20 mouse cellular contexts compared by ENCODE assay signal in genomic region chr7:25449913-25450890, GRCm38 (mm10). TPM values are rescaled to one million over a fixed set of nuclear protein-coding genes. Genes with fewer than 3 reads are reported as not detected.
DNase-seq lines count a peak whose midpoint lies in the region; ATAC-seq lines count a peak whose summit lies in the region.
"Had no signal": no experiment of that assay in that cellular context is flagged by ENCODE, and none has a peak within 500 bp of the region (broad histone marks: within the 10 kb centered on the region; RNA-seq: fewer than 3 reads in every experiment).

No protein-coding gene starts in this region.

- H3K4me3 ChIP-seq in liver, embryonic 13.5 days (replicated peaks) = no peak overlapping the region
- H3K4me3 ChIP-seq in hindbrain, embryonic 16.5 days (ENCODE audit: low read length) = no peak overlapping the region
- H3K4me3 ChIP-seq: embryonic facial prominence, embryonic 12.5 days; heart, embryonic 15.5 days; hindbrain, embryonic 12.5 days; limb, embryonic 10.5 days; midbrain, embryonic 15.5 days; neural tube, embryonic 13.5 days had no signal

- 0 out of 2 replicates have a peak, but pooled peaks cover 4% of the 10 kb centered on the region for H3K4me1 ChIP-seq in liver, embryonic 13.5 days (replicated peaks)
- H3K4me1 ChIP-seq in hindbrain, embryonic 16.5 days (ENCODE audit: control insufficient read depth, insufficient read depth, low read depth, low read length) = no peaks in the 10 kb centered on the region
- H3K4me1 ChIP-seq: embryonic facial prominence, embryonic 12.5 days; heart, embryonic 15.5 days; hindbrain, embryonic 12.5 days; midbrain, embryonic 15.5 days; neural tube, embryonic 13.5 days had no signal

- H3K36me3 ChIP-seq in liver, embryonic 13.5 days = no peaks in the 10 kb centered on the region
- no peaks in the 10 kb centered on the region for H3K36me3 ChIP-seq in hindbrain, embryonic 16.5 days (ENCODE audit: control insufficient read depth, insufficient read depth, low read length)
- H3K36me3 ChIP-seq: embryonic facial prominence, embryonic 12.5 days; heart, embryonic 15.5 days; hindbrain, embryonic 12.5 days; limb, embryonic 10.5 days; midbrain, embryonic 15.5 days; neural tube, embryonic 13.5 days had no signal

- H3K9me3 ChIP-seq in liver, embryonic 13.5 days (replicated peaks) = no peaks in the 10 kb centered on the region
- no peaks in the 10 kb centered on the region for H3K9me3 ChIP-seq in hindbrain, embryonic 16.5 days (ENCODE audit: control insufficient read depth, low read length)
- H3K9me3 ChIP-seq: embryonic facial prominence, embryonic 12.5 days; heart, embryonic 15.5 days; hindbrain, embryonic 12.5 days; limb, embryonic 10.5 days; midbrain, embryonic 15.5 days; neural tube, embryonic 13.5 days had no signal

- WGBS in liver, embryonic 13.5 days (ENCODE audit: insufficient replicate concordance) = 34% methylated on average over 9 of the region's 9 CpGs
- WGBS in hindbrain, embryonic 16.5 days = 47% methylated on average over 9 of the region's 9 CpGs

- no peak overlapping the region for H3K4me2 ChIP-seq in liver, embryonic 13.5 days
- H3K4me2 ChIP-seq in hindbrain, embryonic 16.5 days (ENCODE audit: low read length) = no peak overlapping the region
- H3K4me2 ChIP-seq: embryonic facial prominence, embryonic 12.5 days; heart, embryonic 15.5 days; hindbrain, embryonic 12.5 days; lung, embryonic 14.5 days; midbrain, embryonic 15.5 days; neural tube, embryonic 13.5 days had no signal

- no peaks in the 10 kb centered on the region for H3K27me3 ChIP-seq in liver, embryonic 13.5 days
- no peaks in the 10 kb centered on the region for H3K27me3 ChIP-seq in hindbrain, embryonic 16.5 days (replicated peaks; ENCODE audit: control insufficient read depth, insufficient read depth, low read length)
- H3K27me3 ChIP-seq: embryonic facial prominence, embryonic 12.5 days; heart, embryonic 15.5 days; hindbrain, embryonic 12.5 days; midbrain, embryonic 15.5 days; neural tube, embryonic 13.5 days had no signal

- DNase-seq in R1 (ENCODE audit: low read depth, low spot score) = peak; percentile 21
- peak; percentile 22 for DNase-seq in embryo, embryonic 10.5 days (ENCODE audit: low spot score)
- DNase-seq in kidney, adult 9 months = peak; percentile 82
- DNase-seq in liver, embryonic 13.5 days = no peak
- no peak for DNase-seq in frontal cortex, postnatal 36 days (ENCODE audit: low spot score in 2 of 2)
- DNase-seq in urinary bladder, postnatal 25 days (ENCODE audit: low spot score) = no peak
- DNase-seq: cerebellum, postnatal 10 days; layer of hippocampus, postnatal 36 days; lung, embryonic 14.5 days; thymus, adult 2 months had no signal

- ATAC-seq in liver, embryonic 13.5 days (ENCODE audit: low read depth) = peak; percentile 31; the same call in 1 of the 2 replicates
- ATAC-seq in hindbrain, embryonic 16.5 days = no peak
- ATAC-seq: CD4-positive, CD25-positive, alpha-beta regulatory T cell, adult 4 months; midbrain, embryonic 15.5 days had no signal

- no peak overlapping the region for H3K9ac ChIP-seq in liver, embryonic 13.5 days
- no peak overlapping the region for H3K9ac ChIP-seq in hindbrain, embryonic 16.5 days (ENCODE audit: low read depth, low read length)
- H3K9ac ChIP-seq: embryonic facial prominence, embryonic 12.5 days; heart, embryonic 15.5 days; hindbrain, embryonic 12.5 days; lung, embryonic 14.5 days; midbrain, embryonic 15.5 days; neural tube, embryonic 13.5 days had no signal

- no peak overlapping the region for H3K27ac ChIP-seq in liver, embryonic 13.5 days
- no peak overlapping the region for H3K27ac ChIP-seq in hindbrain, embryonic 16.5 days (ENCODE audit: low read depth, low read length)
- H3K27ac ChIP-seq: embryonic facial prominence, embryonic 12.5 days; heart, embryonic 15.5 days; hindbrain, embryonic 12.5 days; kidney, postnatal 0 days; limb, embryonic 10.5 days; macrophage; midbrain, embryonic 15.5 days; neural tube, embryonic 13.5 days had no signal

RNA-seq across cellular contexts. Expression of gene Ceacam1, which starts 27.2 kb away (rescaled TPM):
- polyA plus RNA-seq in liver, embryonic 13.5 days (2015; fragmentation: Nextera tagmentation; extraction: Ambion mirVana) = 1.7 and 2.5 TPM in 2 replicates
- polyA plus RNA-seq in hindbrain, embryonic 16.5 days (2015; fragmentation: Nextera tagmentation; extraction: Ambion mirVana) = 0.59 and 1.6 TPM in 2 replicates

RNA-seq across cellular contexts. Expression of gene Cxcl17, which starts 37.5 kb away (rescaled TPM):
- not detected in 2 replicates for polyA plus RNA-seq in liver, embryonic 13.5 days (2015; fragmentation: Nextera tagmentation; extraction: Ambion mirVana)
- polyA plus RNA-seq in hindbrain, embryonic 16.5 days (2015; fragmentation: Nextera tagmentation; extraction: Ambion mirVana) = 0.65 and 1.1 TPM in 2 replicates
- polyA plus RNA-seq: CD4-positive, CD25-positive, alpha-beta regulatory T cell, adult 4 months; lung, embryonic 14.5 days; macrophage had no signal

RNA-seq across cellular contexts. Expression of gene Lipe, which starts 51.7 kb away (rescaled TPM):
- polyA plus RNA-seq in liver, embryonic 13.5 days (2015; fragmentation: Nextera tagmentation; extraction: Ambion mirVana) = 2.4 and 2.7 TPM in 2 replicates
- polyA plus RNA-seq in hindbrain, embryonic 16.5 days (2015; fragmentation: Nextera tagmentation; extraction: Ambion mirVana) = 12.4 TPM in 2 replicates

Comparison
In these comparisons a context has a peak if more than half of its experiments do, and no peak if none do; other contexts are left out.
1. DNase-seq: peak in R1 (single experiment), embryo, embryonic 10.5 days (single experiment) and kidney, adult 9 months (single experiment); none in liver, embryonic 13.5 days (single experiment), frontal cortex, postnatal 36 days (0 of 2) and urinary bladder, postnatal 25 days (single experiment).